10 mouse cellular contexts compared by ENCODE assay signal in the genomic region with DNA sequence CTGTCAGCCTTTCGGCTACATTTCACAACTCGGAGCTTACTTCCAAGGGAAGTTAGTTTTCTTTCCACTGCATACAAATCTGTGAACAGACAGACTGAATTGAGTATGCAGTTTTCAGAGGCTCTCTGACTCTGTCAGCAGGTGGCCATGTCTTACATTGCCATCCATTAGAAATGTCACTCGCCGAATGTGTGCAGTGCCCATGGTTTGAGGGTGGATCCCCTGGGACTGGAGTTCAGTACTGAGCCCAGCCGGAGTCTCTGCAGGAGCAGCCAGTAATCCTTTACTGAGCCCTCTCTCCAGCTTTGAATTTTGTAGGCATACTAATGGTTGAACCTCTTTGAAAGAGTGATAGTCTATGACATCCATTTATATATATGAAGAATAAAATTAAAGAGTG. TPM values are rescaled to one million over a fixed set of nuclear protein-coding genes. Genes with fewer than 3 reads are reported as not detected.
DNase-seq lines count a peak whose midpoint lies in the region; ATAC-seq and TF ChIP-seq lines count a peak whose summit lies in the region.
"Had no signal": no experiment of that assay in that cellular context is flagged by ENCODE, and none has a peak within 500 bp of the region (broad histone marks: within the 10 kb centered on the region; RNA-seq: fewer than 3 reads in every experiment).

No protein-coding gene starts in this region.

- peak overlapping the region; percentile 77; the same call in 1 of the 2 replicates for H3K4me2 ChIP-seq in heart, embryonic 14.5 days (ENCODE audit: low read length)
- peak overlapping the region; percentile 80 for H3K4me2 ChIP-seq in forebrain, embryonic 16.5 days (ENCODE audit: low read length)

- no peak for TF ChIP-seq CTCF in brain, embryonic 14.5 days (IDR thresholded peaks at IDR 0.05; ENCODE audit: borderline replicate concordance, extremely low read depth, insufficient read depth, insufficient read length)

- H3K27ac ChIP-seq in heart, embryonic 14.5 days (replicated peaks in 1 of 2; ENCODE audit: control insufficient read depth in 1 of 2, insufficient read depth in 1 of 2, low read depth in 2 of 2, low read length in 2 of 2), result no peak overlapping the region
- no peak overlapping the region for H3K27ac ChIP-seq in forebrain, embryonic 16.5 days (ENCODE audit: low read length)
- no peak overlapping the region for H3K27ac ChIP-seq in midbrain, embryonic 10.5 days (replicated peaks)

- H3K4me1 ChIP-seq in heart, embryonic 14.5 days (ENCODE audit: control insufficient read depth in 2 of 2, insufficient read depth in 2 of 2, low read length in 2 of 2), result peaks cover 2 to 22% of the 10 kb centered on the region in 2 experiments; a peak in 3 of 4 replicates
- H3K4me1 ChIP-seq in forebrain, embryonic 16.5 days (replicated peaks; ENCODE audit: control insufficient read depth, insufficient read depth, low read length), result peaks cover 37% of the 10 kb centered on the region
- H3K4me1 ChIP-seq in midbrain, embryonic 10.5 days, result peaks cover 33% of the 10 kb centered on the region

- H3K27me3 ChIP-seq in heart, embryonic 14.5 days (ENCODE audit: control insufficient read depth, insufficient read depth, low read length), result no peaks in the 10 kb centered on the region
- no peaks in the 10 kb centered on the region for H3K27me3 ChIP-seq in forebrain, embryonic 16.5 days (replicated peaks; ENCODE audit: control insufficient read depth, insufficient read depth, low read length)
- no peaks in the 10 kb centered on the region for H3K27me3 ChIP-seq in midbrain, embryonic 10.5 days (ENCODE audit: low read depth, poor library complexity, severe bottlenecking)

- no peaks in the 10 kb centered on the region for H3K9me3 ChIP-seq in heart, embryonic 14.5 days (ENCODE audit: control insufficient read depth, low read length)
- H3K9me3 ChIP-seq in forebrain, embryonic 16.5 days (ENCODE audit: control insufficient read depth, low read length), result no peaks in the 10 kb centered on the region
- peaks cover 4% of the 10 kb centered on the region; the same call in 1 of the 2 replicates for H3K9me3 ChIP-seq in midbrain, embryonic 10.5 days (replicated peaks)

- no peak for ATAC-seq in heart, embryonic 14.5 days (ENCODE audit: insufficient number of reproducible peaks, insufficient read depth, low FRiP score, low read depth)
- ATAC-seq in forebrain, embryonic 16.5 days, result no peak

- no peak overlapping the region for H3K9ac ChIP-seq in heart, embryonic 14.5 days (ENCODE audit: low read length)
- H3K9ac ChIP-seq in forebrain, embryonic 16.5 days (replicated peaks; ENCODE audit: low read depth, low read length), result peak overlapping the region; percentile 44

- DNase-seq in heart, postnatal 10 days, result no peak
- peak; percentile 31 for DNase-seq in brain, embryonic 14.5 days (ENCODE audit: low read depth)
- no peak for DNase-seq in midbrain, embryonic 10.5 days (ENCODE audit: low spot score)
- DNase-seq in urinary bladder, postnatal 25 days (ENCODE audit: low spot score), result no peak
- no peak for DNase-seq in layer of hippocampus, adult 9-10 months (ENCODE audit: low spot score)
- DNase-seq in adrenal gland, postnatal 36 days, result no peak
- DNase-seq: adrenal gland, adult 2 months; thymus, postnatal 36 days had no signal

- 70% methylated on average over 5 of the region's 5 CpGs for WGBS in heart, embryonic 14.5 days
- WGBS in forebrain, embryonic 16.5 days, result 50% methylated on average over 5 of the region's 5 CpGs
- WGBS in midbrain, embryonic 10.5 days, result 76% methylated on average over 5 of the region's 5 CpGs

- intact Hi-C loops in heart, postnatal 10 days (cut with DNase I), result no loop called here

- H3K4me3 ChIP-seq in heart, embryonic 14.5 days (ENCODE audit: control insufficient read depth in 1 of 2, insufficient read depth in 1 of 2, low read depth in 1 of 2, low read length in 2 of 2), result no peak overlapping the region
- peak overlapping the region; percentile 73 for H3K4me3 ChIP-seq in forebrain, embryonic 16.5 days (replicated peaks; ENCODE audit: low read length)
- H3K4me3 ChIP-seq in midbrain, embryonic 10.5 days, result peak overlapping the region; percentile 97; the same call in 1 of the 2 replicates

- TF ChIP-seq POLR2A in brain, embryonic 14.5 days (IDR thresholded peaks at IDR 0.05; ENCODE audit: borderline replicate concordance, extremely low read depth, insufficient read depth, insufficient read length, poor library complexity, severe bottlenecking), result no peak

- no peaks in the 10 kb centered on the region for H3K36me3 ChIP-seq in heart, embryonic 14.5 days (ENCODE audit: control insufficient read depth, insufficient read depth, low read length)
- peaks cover 2% of the 10 kb centered on the region; the same call in 1 of the 2 replicates for H3K36me3 ChIP-seq in forebrain, embryonic 16.5 days (ENCODE audit: control insufficient read depth, insufficient read depth)
- peaks cover 32% of the 10 kb centered on the region for H3K36me3 ChIP-seq in midbrain, embryonic 10.5 days

RNA-seq across cellular contexts. Expression of gene Spast, which starts 2.4 kb away (rescaled TPM):
- polyA plus RNA-seq in heart, embryonic 14.5 days (2014; fragmentation: Nextera tagmentation; extraction: Ambion mirVana), result 20.1 and 21.4 TPM in 2 replicates
- total RNA-seq in heart, postnatal 10 days (2021), result 10 to 100 TPM; 32.2 to 37.9 TPM
- polyA plus RNA-seq in brain, embryonic 14.5 days (2012; rRNA removed), result 64.6 and 81.7 TPM in 2 replicates
- polyA plus RNA-seq in forebrain, embryonic 16.5 days (2015; fragmentation: Nextera tagmentation; extraction: Ambion mirVana), result 26.0 and 28.3 TPM in 2 replicates
- 12.8 and 15.2 TPM in 2 replicates for polyA plus RNA-seq in midbrain, embryonic 10.5 days (2016; fragmentation: Nextera tagmentation; extraction: Ambion mirVana)
- 10 to 100 TPM; 32.2 to 32.8 TPM for total RNA-seq in adrenal gland, postnatal 36 days (2021)

RNA-seq across cellular contexts. Expression of gene Dpy30, which starts 17.4 kb away (rescaled TPM):
- polyA plus RNA-seq in heart, embryonic 14.5 days (2014; fragmentation: Nextera tagmentation; extraction: Ambion mirVana), result 188 and 189 TPM in 2 replicates
- 10 to 100 TPM; 62.3 to 68.4 TPM for total RNA-seq in heart, postnatal 10 days (2021)
- 111 and 135 TPM in 2 replicates for polyA plus RNA-seq in brain, embryonic 14.5 days (2012; rRNA removed)
- polyA plus RNA-seq in forebrain, embryonic 16.5 days (2015; fragmentation: Nextera tagmentation; extraction: Ambion mirVana), result 180 and 189 TPM in 2 replicates
- polyA plus RNA-seq in midbrain, embryonic 10.5 days (2016; fragmentation: Nextera tagmentation; extraction: Ambion mirVana), result 279 and 306 TPM in 2 replicates
- 10 to 100 TPM; 71.2 to 87.3 TPM for total RNA-seq in adrenal gland, postnatal 36 days (2021)

RNA-seq across cellular contexts. Expression of gene Memo1, which starts 45.8 kb away (rescaled TPM):
- 77.4 and 80.7 TPM in 2 replicates for polyA plus RNA-seq in heart, embryonic 14.5 days (2014; fragmentation: Nextera tagmentation; extraction: Ambion mirVana)
- 10 to 100 TPM; 63.7 to 72.1 TPM for total RNA-seq in heart, postnatal 10 days (2021)
- 67.6 and 94.2 TPM in 2 replicates for polyA plus RNA-seq in brain, embryonic 14.5 days (2012; rRNA removed)
- 63.9 and 66.3 TPM in 2 replicates for polyA plus RNA-seq in forebrain, embryonic 16.5 days (2015; fragmentation: Nextera tagmentation; extraction: Ambion mirVana)
- 92.2 and 99.8 TPM in 2 replicates for polyA plus RNA-seq in midbrain, embryonic 10.5 days (2016; fragmentation: Nextera tagmentation; extraction: Ambion mirVana)
- total RNA-seq in adrenal gland, postnatal 36 days (2021), result 100 to 1,000 TPM; 102 to 113 TPM

RNA-seq across cellular contexts. Expression of gene Slc30a6, which starts 54.3 kb away (rescaled TPM):
- 28.3 and 30.8 TPM in 2 replicates for polyA plus RNA-seq in heart, embryonic 14.5 days (2014; fragmentation: Nextera tagmentation; extraction: Ambion mirVana)
- 10 to 100 TPM; 10.9 to 11.6 TPM for total RNA-seq in heart, postnatal 10 days (2021)
- polyA plus RNA-seq in brain, embryonic 14.5 days (2012; rRNA removed), result 30.7 and 32.6 TPM in 2 replicates
- polyA plus RNA-seq in forebrain, embryonic 16.5 days (2015; fragmentation: Nextera tagmentation; extraction: Ambion mirVana), result 31.4 and 33.2 TPM in 2 replicates
- 34.4 and 35.1 TPM in 2 replicates for polyA plus RNA-seq in midbrain, embryonic 10.5 days (2016; fragmentation: Nextera tagmentation; extraction: Ambion mirVana)
- total RNA-seq in adrenal gland, postnatal 36 days (2021), result 10 to 100 TPM; 22.8 to 28.2 TPM

Comparison
In these comparisons a context has a peak if more than half of its experiments do, and no peak if none do; other contexts are left out.
1. H3K4me3 ChIP-seq: peak in forebrain, embryonic 16.5 days (single experiment) and midbrain, embryonic 10.5 days (single experiment); none in heart, embryonic 14.5 days (0 of 2).